In the genomic region with DNA sequence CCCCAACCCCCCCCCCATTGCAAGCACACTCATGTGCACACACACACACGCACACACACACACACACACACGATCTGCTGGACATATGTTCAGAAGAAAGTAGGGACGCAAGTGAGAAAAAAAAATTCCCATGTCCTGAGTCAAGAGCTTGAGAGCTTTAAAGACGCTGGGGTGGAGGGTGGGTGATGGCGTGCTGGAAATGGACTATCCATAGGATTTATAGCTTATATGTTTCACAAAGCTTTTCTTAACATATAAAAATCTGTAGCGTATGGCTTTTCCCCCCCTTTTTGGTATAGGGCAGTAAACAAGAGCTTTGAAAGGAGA, we compare ENCODE assay signal across 7 mouse cellular contexts.
DNase-seq lines count a peak whose midpoint lies in the region; ATAC-seq and TF ChIP-seq lines count a peak whose summit lies in the region.

No protein-coding gene starts in this region.

- no peaks in the 10 kb centered on the region for H3K36me3 ChIP-seq in lung, embryonic 16.5 days (ENCODE audit: control insufficient read depth, insufficient read depth, low read length)
- no peaks in the 10 kb centered on the region for H3K36me3 ChIP-seq in hindbrain, embryonic 15.5 days
- H3K36me3 ChIP-seq in liver, postnatal 0 days (replicated peaks; ENCODE audit: insufficient read depth, low read length) = no peaks in the 10 kb centered on the region

- no peak for TF ChIP-seq CTCF in liver, postnatal 0 days (IDR thresholded peaks at IDR 0.05; ENCODE audit: low read depth)

- 40% methylated on average over 6 of the region's 6 CpGs for WGBS in lung, embryonic 16.5 days
- WGBS in hindbrain, embryonic 15.5 days = 47% methylated on average over 6 of the region's 6 CpGs
- 60% methylated on average over 6 of the region's 6 CpGs for WGBS in liver, postnatal 0 days (ENCODE audit: insufficient replicate concordance)

- TF ChIP-seq EP300 in liver, postnatal 0 days (IDR thresholded peaks at IDR 0.05; ENCODE audit: low read depth) = no peak

- H3K9me3 ChIP-seq in lung, embryonic 16.5 days (ENCODE audit: control insufficient read depth, low read length) = no peaks in the 10 kb centered on the region
- H3K9me3 ChIP-seq in hindbrain, embryonic 15.5 days = no peaks in the 10 kb centered on the region
- no peaks in the 10 kb centered on the region for H3K9me3 ChIP-seq in liver, postnatal 0 days (ENCODE audit: low read length)

- peak overlapping the region; percentile 77 for H3K27ac ChIP-seq in lung, embryonic 16.5 days (ENCODE audit: low read length)
- H3K27ac ChIP-seq in hindbrain, embryonic 15.5 days (replicated peaks) = peak overlapping the region; percentile 79
- no peak overlapping the region for H3K27ac ChIP-seq in liver, postnatal 0 days (ENCODE audit: low read depth)

- H3K4me3 ChIP-seq in lung, embryonic 16.5 days (ENCODE audit: low read length) = no peak overlapping the region
- H3K4me3 ChIP-seq in hindbrain, embryonic 15.5 days = peak overlapping the region; percentile 4; the same call in 1 of the 2 replicates
- no peak overlapping the region for H3K4me3 ChIP-seq in liver, postnatal 0 days (ENCODE audit: low read depth, low read length)

- DNase-seq in lung, postnatal 25 days (ENCODE audit: low spot score) = no peak
- DNase-seq in liver, postnatal 0 days = no peak
- no peak for DNase-seq in spleen, postnatal 4 days (ENCODE audit: low spot score in 2 of 2)
- DNase-seq in MN1 (ENCODE audit: low spot score) = no peak
- no peak for DNase-seq in cerebellum, postnatal 4 days (ENCODE audit: low spot score in 2 of 2)

- H3K4me2 ChIP-seq in lung, embryonic 16.5 days (ENCODE audit: low read depth, low read length) = peak overlapping the region; percentile 43
- peak overlapping the region; percentile 43 for H3K4me2 ChIP-seq in hindbrain, embryonic 15.5 days
- H3K4me2 ChIP-seq in liver, postnatal 0 days (ENCODE audit: low read depth, low read length) = peak overlapping the region; percentile 55

- no peak; the same call in 1 of the 2 replicates for ATAC-seq in lung, embryonic 16.5 days (ENCODE audit: low read depth)
- no peak for ATAC-seq in hindbrain, embryonic 15.5 days (ENCODE audit: low FRiP score, low read depth)
- no peak for ATAC-seq in liver, postnatal 0 days

- H3K27me3 ChIP-seq in lung, embryonic 16.5 days (ENCODE audit: control insufficient read depth, insufficient read depth, low read depth, low read length) = no peaks in the 10 kb centered on the region
- no peaks in the 10 kb centered on the region for H3K27me3 ChIP-seq in hindbrain, embryonic 15.5 days
- H3K27me3 ChIP-seq in liver, postnatal 0 days (ENCODE audit: insufficient read depth, low read length) = no peaks in the 10 kb centered on the region

- H3K4me1 ChIP-seq in lung, embryonic 16.5 days (replicated peaks; ENCODE audit: control insufficient read depth, insufficient read depth, low read length) = peaks cover 43% of the 10 kb centered on the region
- H3K4me1 ChIP-seq in hindbrain, embryonic 15.5 days (replicated peaks) = peaks cover 14% of the 10 kb centered on the region
- peaks cover 9% of the 10 kb centered on the region for H3K4me1 ChIP-seq in liver, postnatal 0 days (ENCODE audit: insufficient read depth)

- H3K9ac ChIP-seq in lung, embryonic 16.5 days (ENCODE audit: low read length) = no peak overlapping the region
- H3K9ac ChIP-seq in hindbrain, embryonic 15.5 days = no peak overlapping the region
- H3K9ac ChIP-seq in liver, postnatal 0 days (replicated peaks) = no peak overlapping the region
